ENCODE assay signal across 8 mouse cellular contexts in the genomic region with DNA sequence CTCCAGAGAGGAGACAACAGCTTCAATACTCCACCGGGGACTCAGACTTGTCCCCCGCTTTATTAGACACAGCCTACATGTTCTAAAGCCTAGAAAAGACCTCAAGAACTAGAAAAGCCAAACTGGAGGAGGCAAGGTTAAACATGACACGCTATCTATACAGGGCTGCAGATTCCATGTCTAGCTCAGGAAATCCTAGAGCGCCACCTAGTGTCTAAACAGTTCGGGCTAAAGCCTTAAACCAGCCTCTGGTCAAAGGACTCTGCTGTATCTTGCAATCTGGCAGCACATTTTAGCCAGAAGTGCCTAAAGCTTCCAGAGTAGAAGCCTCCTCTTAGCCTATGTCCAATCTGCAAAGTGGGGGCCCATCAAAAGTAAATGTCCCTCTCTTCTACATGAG. TPM values are rescaled to one million over a fixed set of nuclear protein-coding genes. Genes with fewer than 3 reads are reported as not detected.
A peak's percentile ranks its signal among the peaks of the same experiment; 100 is the strongest.
DNase-seq lines count a peak whose midpoint lies in the region; ATAC-seq lines count a peak whose summit lies in the region.

No protein-coding gene starts in this region.

- WGBS in intestine, embryonic 14.5 days = 11% methylated on average over 5 of the region's 5 CpGs

- intact Hi-C loops in left cerebral cortex, postnatal 10 days (cut with DNase I) = loop anchor here (5.0 to 10.0 kb wide), 2 partner anchors 84 to 167 kb away; a partner anchor contains a TSS

- no peak overlapping the region for H3K9ac ChIP-seq in intestine, embryonic 14.5 days (ENCODE audit: low read length)

- peak; percentile 62; the same call in 1 of the 2 replicates for ATAC-seq in intestine, embryonic 14.5 days (replicated peaks; ENCODE audit: low FRiP score, low TSS enrichment, low read depth)
- ATAC-seq in megakaryocyte progenitor cell, adult 5-6 weeks (replicated peaks; ENCODE audit: poor library complexity) = peak; percentile 85
- ATAC-seq in activated CD4-positive, CD25-positive, alpha-beta regulatory T cell, adult 4 months = no peak

- no peaks in the 10 kb centered on the region for H3K36me3 ChIP-seq in intestine, embryonic 14.5 days (ENCODE audit: control insufficient read depth, insufficient read depth, low read length)

- no peak overlapping the region for H3K4me2 ChIP-seq in intestine, embryonic 14.5 days (ENCODE audit: low read length)

- H3K27ac ChIP-seq in intestine, embryonic 14.5 days (ENCODE audit: low read depth) = no peak overlapping the region

- H3K4me1 ChIP-seq in intestine, embryonic 14.5 days (replicated peaks; ENCODE audit: control insufficient read depth, insufficient read depth, low read length) = no peaks in the 10 kb centered on the region

- DNase-seq in adrenal gland, adult (ENCODE audit: inconsistent age in 2 of 2, low spot score in 1 of 2) = peak; percentile 70 to 93
- peak; percentile 80 to 88 for DNase-seq in cerebellum, postnatal 25 days
- peak; percentile 79 for DNase-seq in gastrocnemius, adult 18-20 months (ENCODE audit: low spot score)
- DNase-seq in intestine, embryonic 14.5 days (ENCODE audit: low spot score) = peak; percentile 82
- peak; percentile 68 to 75 for DNase-seq in left cerebral cortex, postnatal 10 days (ENCODE audit: extremely low spot score in 1 of 2, low spot score in 2 of 2)
- peak; percentile 51 for DNase-seq in right cerebral cortex, postnatal 25 days

- no peaks in the 10 kb centered on the region for H3K9me3 ChIP-seq in intestine, embryonic 14.5 days (ENCODE audit: control insufficient read depth, low read length)

- no peak overlapping the region for H3K4me3 ChIP-seq in intestine, embryonic 14.5 days (ENCODE audit: low read depth, low read length)

- H3K27me3 ChIP-seq in intestine, embryonic 14.5 days (replicated peaks; ENCODE audit: control insufficient read depth, insufficient read depth, low read length) = no peaks in the 10 kb centered on the region

RNA-seq across cellular contexts. Expression of a gene that starts 15.1 kb away (rescaled TPM):
- total RNA-seq in gastrocnemius, adult 18-20 months (2021) = 1 to 10 TPM; 1.2 to 1.8 TPM
- 1.3 and 1.5 TPM in 2 replicates for polyA plus RNA-seq in intestine, embryonic 14.5 days (2014; fragmentation: Nextera tagmentation; extraction: Ambion mirVana)
- 1 to 10 TPM in 1 of 2 experiments, under 1 TPM in 1; 0.30 to 1.5 TPM for total RNA-seq in left cerebral cortex, postnatal 10 days (2021)
- 10.5 and 11.4 TPM in 2 replicates for total RNA-seq in megakaryocyte progenitor cell, adult 5-6 weeks (2015)
- total RNA-seq in megakaryocyte progenitor cell, adult 5-6 weeks (2017) = 7.2 and 9.1 TPM in 2 replicates
- 1 to 10 TPM; 3.6 to 3.9 TPM for polyA plus RNA-seq in activated CD4-positive, CD25-positive, alpha-beta regulatory T cell, adult 4 months (2017; shearing (Covaris generic))

RNA-seq across cellular contexts. Expression of a gene that starts 15.2 kb away (rescaled TPM):
- 10 to 100 TPM in 1 of 2 experiments, 1 to 10 TPM in 1; 2.2 to 10.3 TPM for total RNA-seq in gastrocnemius, adult 18-20 months (2021)
- polyA plus RNA-seq in intestine, embryonic 14.5 days (2014; fragmentation: Nextera tagmentation; extraction: Ambion mirVana) = 0.54 and 0.77 TPM in 2 replicates
- 10 to 100 TPM; 13.4 to 13.6 TPM for total RNA-seq in left cerebral cortex, postnatal 10 days (2021)
- not detected in 2 replicates for total RNA-seq in megakaryocyte progenitor cell, adult 5-6 weeks (2015)
- total RNA-seq in megakaryocyte progenitor cell, adult 5-6 weeks (2017) = not detected in 2 replicates
- polyA plus RNA-seq in activated CD4-positive, CD25-positive, alpha-beta regulatory T cell, adult 4 months (2017; shearing (Covaris generic)) = not detected
